Mouse (Mus musculus) gastrocnemius, adult 2 months (tissue): ENCODE results near the gene Ptpn7. TPM values are rescaled to one million over a fixed set of nuclear protein-coding genes. Genes with fewer than 3 reads are reported as not detected.

Experiments used
- DNase-seq: peaks from one replicate; pipeline ENCODE4 v3.0.0; 2022
- H3K27ac ChIP-seq: fragments of 200-600 bp; 2 replicates; pipeline ENCODE4 v1.8.1; 2022; ENCODE audit warnings: mild to moderate bottlenecking
- H3K4me3 ChIP-seq: fragments of 200-600 bp; 2 replicates; pipeline ENCODE4 v1.8.1; 2022; ENCODE audit warnings: mild to moderate bottlenecking, moderate library complexity
- CTCF ChIP-seq: fragments of 200-600 bp; IDR thresholded peaks from 2 replicates; pipeline ENCODE4 v1.8.1; 2022; ENCODE audit warnings: antibody characterized with exemption, mild to moderate bottlenecking, moderate library complexity
- intact Hi-C: fragments of 180-260 bp; cut with DNase I; formaldehyde crosslinking; loops from one replicate; pipeline ENCODE4 v1.15.1; 2025
- total RNA-seq, 2 experiments: library from RNA; stranded (reverse); gene quantifications; 2 replicates each; pipeline ENCODE4 v1.2.3; 2021

The Ptpn7 gene
- total RNA-seq, 2 experiments from 2014 or later, result 0.17 TPM; not detected in 1

- no peak for TF ChIP-seq CTCF
- intact Hi-C loops, result no loop called here
- DNase-seq, result peak; percentile 14
- H3K4me3 ChIP-seq, result no peak overlapping the region
- H3K27ac ChIP-seq, result peak overlapping the region; percentile 51; the same call in 1 of the 2 replicates
Measured at GRCm38 (mm10) chr1:135131560-135131959, 940 bp upstream of the Ptpn7 start.

- H3K27ac ChIP-seq, result no peak overlapping the region; the same call in 1 of the 2 replicates
- intact Hi-C loops, result no loop called here
- H3K4me3 ChIP-seq, result peak overlapping the region; percentile 28
- no peak for TF ChIP-seq CTCF
- DNase-seq, result peak; percentile 14
Measured at GRCm38 (mm10) chr1:135132893-135133369, 431 bp downstream of the Ptpn7 start.

- Histone ChIP-seq H3K27ac (no peak overlapping the region), H3K4me3 (no peak overlapping the region)
- no peak for TF ChIP-seq CTCF
- intact Hi-C loops, result no loop called here
- no peak for DNase-seq
Measured at GRCm38 (mm10) chr1:135133678-135134435, 1.4 kb downstream of the Ptpn7 start.

- DNase-seq, result no peak
- TF ChIP-seq CTCF, result no peak
- Histone ChIP-seq H3K4me3 (no peak overlapping the region), H3K27ac (no peak overlapping the region)
- intact Hi-C loops, result no loop called here
Measured at GRCm38 (mm10) chr1:135135111-135135787, 2.7 kb downstream of the Ptpn7 start.

GRCm38 (mm10) chr1:135136500-135136899, 4.0 kb downstream of the Ptpn7 start:
- Histone ChIP-seq H3K27ac (no peak overlapping the region), H3K4me3 (no peak overlapping the region)
- peak; percentile 66 for DNase-seq
- intact Hi-C loops, result loop anchor here (1.0 kb wide), 1 partner anchor 23 kb away; no protein-coding TSS in a partner anchor
- peak; percentile 86 for TF ChIP-seq CTCF

GRCm38 (mm10) chr1:135139906-135140305, 7.4 kb downstream of the Ptpn7 start:
- no peak for TF ChIP-seq CTCF
- intact Hi-C loops, result no loop called here
- Histone ChIP-seq H3K27ac (no peak overlapping the region), H3K4me3 (no peak overlapping the region)
- no peak for DNase-seq

GRCm38 (mm10) chr1:135142452-135142851, 10.0 kb downstream of the Ptpn7 start:
- Histone ChIP-seq H3K27ac (no peak overlapping the region), H3K4me3 (no peak overlapping the region)
- no peak for DNase-seq
- TF ChIP-seq CTCF, result no peak
- intact Hi-C loops, result no loop called here

GRCm38 (mm10) chr1:135143940-135144339, 11.4 kb downstream of the Ptpn7 start:
- intact Hi-C loops, result no loop called here
- no peak overlapping the region for H3K27ac ChIP-seq
- TF ChIP-seq CTCF, result no peak
- H3K4me3 ChIP-seq, result no peak overlapping the region
- DNase-seq, result no peak

GRCm38 (mm10) chr1:135146077-135146945, 13.8 kb downstream of the Ptpn7 start, which contains the start of gene Arl8a:
Gene Arl8a (plus strand): TSS chr1:135146824.
- peak; percentile 95 for DNase-seq
- Histone ChIP-seq H3K27ac (peak within 1 kb of the TSS; percentile 98), H3K4me3 (peak within 1 kb of the TSS; percentile 94)
- intact Hi-C loops, result no loop called here
- TF ChIP-seq CTCF, result no peak

- intact Hi-C loops, result no loop called here
- DNase-seq, result peak; percentile 92
- TF ChIP-seq CTCF, result no peak
- H3K4me3 ChIP-seq, result peak overlapping the region; percentile 94
- peak overlapping the region; percentile 98 for H3K27ac ChIP-seq
Measured at GRCm38 (mm10) chr1:135146946-135147701, 14.6 kb downstream of the Ptpn7 start.

GRCm38 (mm10) chr1:135147702-135148058, 15.2 kb downstream of the Ptpn7 start:
- no peak for TF ChIP-seq CTCF
- intact Hi-C loops, result no loop called here
- no peak for DNase-seq
- Histone ChIP-seq H3K4me3 (peak overlapping the region; percentile 94), H3K27ac (peak overlapping the region; percentile 98)

GRCm38 (mm10) chr1:135148476-135148875, 16.0 kb downstream of the Ptpn7 start:
- intact Hi-C loops, result no loop called here
- no peak for TF ChIP-seq CTCF
- Histone ChIP-seq H3K4me3 (peak overlapping the region; percentile 94), H3K27ac (peak overlapping the region; percentile 98)
- no peak for DNase-seq
